Mouse (Mus musculus) hindbrain, embryonic 10.5 days (tissue): Measurements from ENCODE around the gene Bckdhb. TPM values are rescaled to one million over a fixed set of nuclear protein-coding genes. Genes with fewer than 3 reads are reported as not detected.
"Not testable (repeated sequence)": the region's sequence is repeated elsewhere in the genome, so short reads cannot be mapped to it uniquely, and the experiment has no call there.

Experiments used
- DNase-seq: peaks from one replicate; pipeline ENCODE4 v3.0.0-alpha.2; 2017; ENCODE audit warnings: low spot score
- H3K27ac ChIP-seq: fragments of 300-500 bp; sonication (generic); 2 replicates; pipeline ENCODE4 v1.5.1; 2016; ENCODE audit warnings: mild to moderate bottlenecking, moderate library complexity
- H3K27me3 ChIP-seq: fragments of 300-500 bp; sonication (generic); 2 replicates; pipeline ENCODE4 v1.6.1; 2016; ENCODE audit warnings: mild to moderate bottlenecking; ENCODE audit not compliant: poor library complexity, insufficient read depth, severe bottlenecking
- H3K36me3 ChIP-seq: fragments of 300-500 bp; sonication (generic); 2 replicates; pipeline ENCODE4 v1.6.1; 2016; ENCODE audit warnings: mild to moderate bottlenecking, moderate library complexity
- H3K4me1 ChIP-seq: fragments of 300-500 bp; sonication (generic); replicated peaks from 2 replicates; pipeline ENCODE4 v1.6.1; 2016; ENCODE audit warnings: mild to moderate bottlenecking
- H3K4me3 ChIP-seq: fragments of 300-500 bp; sonication (generic); 2 replicates; pipeline ENCODE4 v1.5.1; 2016; ENCODE audit warnings: mild to moderate bottlenecking, moderate library complexity
- H3K9me3 ChIP-seq: fragments of 300-500 bp; sonication (generic); 2 replicates; pipeline ENCODE4 v1.6.1; 2016; ENCODE audit warnings: mild to moderate bottlenecking, moderate library complexity
- WGBS: fragments of 180-500 bp; shearing (Covaris S2); methylation state at CpG from one replicate; pipeline ENCODE4 v1.1.7; 2016; 5-methylcytosine and 5-hydroxymethylcytosine counted together
- polyA plus RNA-seq: library from polyadenylated mRNA; unstranded; fragments of >200 nt; fragmentation: Nextera tagmentation; extraction: Ambion mirVana; gene quantifications from 2 replicates; pipeline ENCODE4 v1.2.1, GENCODE M21; 2016

Bckdhb gene
- polyA plus RNA-seq, 1 experiment from 2014 or later, result 58.4 TPM

DNA sequence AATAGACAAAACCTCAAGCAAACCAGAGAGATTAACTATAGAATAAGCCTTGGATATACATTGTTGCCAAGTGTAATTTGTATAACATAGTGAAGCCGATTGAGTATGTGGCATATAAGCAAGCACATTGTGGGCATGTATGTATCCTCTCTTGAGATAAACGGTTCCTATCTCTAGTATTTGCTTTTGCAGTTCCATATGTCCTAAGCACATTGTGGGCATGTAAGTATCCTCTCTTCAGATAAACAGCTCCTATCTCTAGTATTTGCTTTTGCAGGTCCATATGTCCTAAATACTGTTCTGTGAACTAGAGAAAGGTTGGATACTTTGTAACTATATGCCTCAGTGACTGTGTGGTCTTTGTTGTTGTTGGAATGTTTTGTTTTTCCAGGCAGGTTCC is 48.5 kb downstream of the Bckdhb start:
- no peak for DNase-seq
- no peaks in the 10 kb centered on the region for H3K9me3 ChIP-seq
- H3K4me3 ChIP-seq, result no peak overlapping the region
- H3K4me1 ChIP-seq, result no peaks in the 10 kb centered on the region
- 93% methylated on average over 2 of the region's 2 CpGs for WGBS
- no peaks in the 10 kb centered on the region for H3K27me3 ChIP-seq
- no peaks in the 10 kb centered on the region for H3K36me3 ChIP-seq
- no peak overlapping the region for H3K27ac ChIP-seq

DNA sequence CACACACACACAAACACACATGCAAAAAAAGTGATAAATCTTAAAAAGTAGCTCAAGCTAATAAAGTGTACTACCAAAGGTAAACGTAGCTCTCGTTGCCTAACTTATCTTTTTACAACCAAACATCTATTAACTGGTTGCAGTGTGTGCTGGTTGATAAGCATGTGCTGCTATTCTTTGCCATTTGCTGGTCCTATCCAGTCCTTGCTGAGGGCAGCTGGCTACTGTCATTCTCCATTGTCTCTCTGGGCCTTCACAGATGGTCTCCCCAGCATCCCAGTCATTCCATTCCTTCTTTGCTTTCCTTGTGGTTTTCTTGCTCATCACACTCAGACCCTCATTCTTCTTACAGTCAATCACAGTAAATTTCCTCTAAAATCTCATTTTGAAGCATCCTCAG is 50.9 kb downstream of the Bckdhb start:
- Histone ChIP-seq H3K27ac (no peak overlapping the region), H3K27me3 (no peaks in the 10 kb centered on the region), H3K4me1 (no peaks in the 10 kb centered on the region), H3K4me3 (no peak overlapping the region), H3K9me3 (no peaks in the 10 kb centered on the region), H3K36me3 (peaks cover 3% of the 10 kb centered on the region; the same call in 1 of the 2 replicates)
- WGBS, result 90% methylated on average over 2 of the region's 2 CpGs
- DNase-seq, result no peak

DNA sequence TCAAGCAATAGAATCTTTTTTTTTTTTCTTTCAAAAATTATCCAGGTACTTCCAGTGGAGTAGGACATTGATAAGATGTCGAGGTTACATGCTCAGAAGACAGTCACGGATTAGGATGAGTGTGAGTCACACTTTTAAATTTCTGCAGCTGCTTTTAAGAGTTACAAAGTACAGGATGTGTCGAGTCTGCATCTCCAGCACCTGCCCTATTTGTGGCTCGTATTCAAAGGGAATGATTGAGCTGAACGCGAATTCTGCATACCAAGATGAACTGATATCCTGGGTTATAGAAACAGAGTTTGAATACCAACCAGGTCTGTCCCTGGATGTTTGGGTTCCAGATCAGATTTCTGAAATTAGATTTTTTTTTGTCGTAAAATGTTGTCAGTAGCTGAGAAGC is 56.3 kb downstream of the Bckdhb start:
- H3K9me3 ChIP-seq, result no peaks in the 10 kb centered on the region
- no peak overlapping the region for H3K4me3 ChIP-seq
- peaks cover 3% of the 10 kb centered on the region; the same call in 1 of the 2 replicates for H3K36me3 ChIP-seq
- 88% methylated on average over 7 of the region's 7 CpGs for WGBS
- H3K27ac ChIP-seq, result no peak overlapping the region
- no peaks in the 10 kb centered on the region for H3K4me1 ChIP-seq
- H3K27me3 ChIP-seq, result no peaks in the 10 kb centered on the region
- DNase-seq, result no peak

DNA sequence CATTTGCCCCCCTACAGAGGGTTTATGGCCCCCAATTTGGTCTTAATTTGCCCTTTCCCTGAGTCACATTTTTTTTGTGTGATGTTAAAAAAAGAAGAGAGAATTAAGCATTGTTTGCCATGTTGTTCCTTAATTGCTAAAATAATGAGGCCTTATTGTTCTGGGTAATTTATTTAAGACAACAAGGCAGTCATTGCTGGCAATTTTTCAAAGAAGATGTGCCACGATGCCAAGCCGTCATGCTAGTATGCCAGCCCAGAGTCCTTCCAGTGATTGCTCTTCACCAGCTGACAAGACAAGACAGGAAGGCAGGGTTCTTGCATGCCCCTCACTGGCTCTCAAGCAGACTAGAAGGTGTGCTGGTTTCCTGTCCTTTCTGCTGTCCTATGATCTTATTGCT is 84.0 kb downstream of the Bckdhb start:
- H3K4me3 ChIP-seq, result no peak overlapping the region
- H3K27me3 ChIP-seq, result no peaks in the 10 kb centered on the region
- no peak for DNase-seq
- no peak overlapping the region for H3K27ac ChIP-seq
- 94% methylated on average over 2 of the region's 2 CpGs for WGBS
- no peaks in the 10 kb centered on the region for H3K4me1 ChIP-seq
- peaks cover 7% of the 10 kb centered on the region; the same call in 1 of the 2 replicates for H3K9me3 ChIP-seq
- H3K36me3 ChIP-seq, result peaks cover 7% of the 10 kb centered on the region

DNA sequence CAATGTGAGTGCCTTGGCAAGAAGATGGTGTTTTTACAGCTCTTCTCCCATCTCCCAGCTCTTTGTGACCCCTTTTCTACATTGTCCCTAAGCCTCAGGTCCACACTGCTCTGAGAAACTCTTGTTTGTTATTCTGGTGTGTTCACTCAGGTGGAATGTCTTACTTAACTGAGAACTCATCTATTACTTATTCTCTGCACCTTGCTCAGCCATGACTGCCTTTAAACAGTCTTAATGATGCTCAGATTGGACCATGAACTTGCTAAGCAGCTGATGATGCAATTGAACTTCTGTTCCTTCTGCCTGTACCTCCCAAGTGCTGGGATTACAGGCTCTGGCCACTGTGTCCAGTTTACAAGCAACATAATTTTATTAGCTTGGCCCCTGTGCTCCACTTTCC is 86.2 kb downstream of the Bckdhb start:
- Histone ChIP-seq H3K9me3 (no peaks in the 10 kb centered on the region), H3K4me3 (no peak overlapping the region), H3K36me3 (no peaks in the 10 kb centered on the region), H3K27me3 (no peaks in the 10 kb centered on the region), H3K4me1 (no peaks in the 10 kb centered on the region), H3K27ac (no peak overlapping the region)
- no peak for DNase-seq

DNA sequence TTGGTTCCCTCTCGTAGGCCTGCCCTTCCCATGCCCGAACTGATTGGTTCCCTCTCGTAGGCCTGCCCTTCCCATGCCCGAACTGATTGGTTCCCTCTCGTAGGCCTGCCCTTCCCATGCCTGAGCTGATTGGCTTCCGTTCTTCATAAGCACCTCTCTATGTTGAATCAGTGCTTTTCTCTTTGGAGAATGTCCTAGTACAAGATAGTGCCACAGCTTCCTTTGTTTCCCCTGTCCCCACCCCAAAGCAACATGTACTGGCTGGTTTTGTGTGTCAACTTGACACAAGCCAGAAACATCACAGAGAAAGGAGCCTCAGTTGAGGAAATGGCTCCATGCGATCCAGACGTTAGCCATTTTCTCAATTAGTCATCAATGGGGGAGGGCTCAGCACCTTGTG is 93.2 kb downstream of the Bckdhb start:
- H3K27ac ChIP-seq, result not testable (repeated sequence)

DNA sequence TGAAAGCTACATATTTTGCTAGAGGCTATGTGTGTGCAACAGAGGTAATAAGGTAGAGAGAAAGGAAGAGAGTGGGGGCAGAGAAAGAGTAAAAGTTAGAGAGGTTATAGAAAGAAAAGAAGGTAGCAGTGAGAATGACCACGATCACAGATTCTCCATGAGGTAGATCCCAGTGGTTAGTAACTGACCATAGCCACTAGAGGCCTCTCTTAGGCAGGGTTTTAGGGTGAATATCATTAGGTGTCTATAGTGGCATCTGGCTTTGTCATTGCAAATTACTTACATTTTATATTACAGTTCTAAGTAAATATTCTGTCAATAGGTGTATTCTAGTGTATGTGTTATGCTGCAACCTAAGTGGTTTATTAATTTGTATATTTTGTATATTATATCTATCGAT is 94.7 kb downstream of the Bckdhb start:
- H3K4me1 ChIP-seq, result no peaks in the 10 kb centered on the region
- DNase-seq, result no peak

More for the DNA sequence above, 93.2 kb downstream of the Bckdhb start:
- not testable (repeated sequence) for H3K4me3 ChIP-seq, DNase-seq, H3K9me3 ChIP-seq, H3K4me1 ChIP-seq, H3K27me3 ChIP-seq, H3K36me3 ChIP-seq
- whole genome bisulfite sequencing, result 93% methylated on average over 8 of the region's 8 CpGs

DNA sequence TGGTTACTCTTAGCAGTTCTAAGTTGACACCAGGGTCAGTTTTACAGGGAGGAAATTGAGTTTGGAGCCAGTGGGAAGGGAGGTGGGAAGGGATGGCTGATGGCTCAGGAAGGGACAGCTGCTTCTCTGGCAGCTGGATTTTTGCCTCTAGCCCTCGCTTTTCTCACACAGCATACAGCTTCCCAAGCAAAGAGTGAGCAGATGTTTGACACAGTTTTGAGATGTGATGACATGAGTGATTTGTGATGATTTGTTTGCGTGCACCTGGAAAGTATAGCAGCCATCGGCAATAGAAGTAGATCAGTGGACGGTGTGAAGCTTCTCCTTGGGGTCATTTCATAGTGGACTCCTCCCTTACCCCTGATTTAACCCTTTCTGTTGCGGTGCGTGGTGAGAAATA is 96.2 kb downstream of the Bckdhb start:
- Histone ChIP-seq H3K4me3 (no peak overlapping the region), H3K27ac (no peak overlapping the region), H3K9me3 (no peaks in the 10 kb centered on the region), H3K36me3 (no peaks in the 10 kb centered on the region), H3K4me1 (no peaks in the 10 kb centered on the region), H3K27me3 (no peaks in the 10 kb centered on the region)
- DNase-seq, result no peak
- 89% methylated on average over 6 of the region's 6 CpGs for WGBS

More for the DNA sequence above, 94.7 kb downstream of the Bckdhb start:
- no peak overlapping the region for H3K4me3 ChIP-seq
- no peaks in the 10 kb centered on the region for H3K36me3 ChIP-seq
- no peak overlapping the region for H3K27ac ChIP-seq
- WGBS, result 76% methylated on average over 2 of the region's 2 CpGs
- H3K9me3 ChIP-seq, result no peaks in the 10 kb centered on the region
- no peaks in the 10 kb centered on the region for H3K27me3 ChIP-seq

DNA sequence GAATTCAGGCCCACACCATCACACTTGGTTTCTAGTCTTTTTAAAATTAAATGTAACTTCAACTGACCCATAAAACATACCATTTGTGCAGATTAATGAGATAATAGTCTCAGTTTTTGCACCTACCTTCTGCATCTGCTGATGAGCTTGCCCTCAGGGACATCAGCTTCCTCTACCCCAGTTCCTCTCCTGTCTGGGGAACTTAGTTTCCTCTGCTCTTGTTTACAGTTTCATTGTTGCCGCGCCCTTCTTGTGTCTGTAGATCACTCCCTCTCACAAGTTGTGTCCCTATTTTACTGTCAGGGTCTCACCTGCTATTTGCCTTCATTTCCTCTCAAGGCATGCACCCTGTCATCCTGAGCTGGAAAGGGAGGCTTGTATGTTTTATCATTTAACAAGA is 103.2 kb downstream of the Bckdhb start:
- Histone ChIP-seq H3K9me3 (no peaks in the 10 kb centered on the region), H3K27ac (no peak overlapping the region), H3K4me3 (no peak overlapping the region), H3K36me3 (no peaks in the 10 kb centered on the region), H3K27me3 (no peaks in the 10 kb centered on the region), H3K4me1 (peaks cover 24% of the 10 kb centered on the region)
- DNase-seq, result no peak
- WGBS, result 77% methylated on average over 2 of the region's 2 CpGs

DNA sequence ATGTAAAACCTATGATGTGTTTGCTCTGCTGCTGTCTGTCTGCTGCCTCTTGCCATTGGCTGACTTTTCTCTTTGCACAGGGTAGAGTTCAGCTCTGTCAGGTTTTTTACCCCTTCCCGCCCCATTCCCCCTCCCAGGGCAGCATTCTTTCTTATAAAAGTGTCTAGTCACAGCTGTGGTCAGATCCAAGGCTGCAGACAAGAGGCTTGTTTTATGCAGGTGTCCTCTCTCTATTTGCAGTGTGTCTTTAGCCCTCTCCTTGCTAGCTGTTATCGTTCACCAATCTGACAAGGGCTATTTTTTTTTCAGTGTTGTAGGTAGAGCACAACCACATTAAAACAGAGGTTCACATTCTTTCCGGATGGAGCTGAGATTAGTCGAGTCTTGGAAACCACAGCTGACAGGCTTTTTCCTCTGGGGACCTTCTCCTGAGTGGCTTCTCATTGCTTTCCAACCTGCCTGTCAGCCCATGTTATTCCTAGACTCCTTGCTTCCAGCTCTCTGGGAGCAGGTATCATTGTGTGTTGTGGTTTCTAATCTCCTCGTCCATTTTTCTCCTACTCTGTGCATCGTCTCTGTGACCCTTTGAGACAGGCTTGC is 105.8 kb downstream of the Bckdhb start:
- Histone ChIP-seq H3K9me3 (no peaks in the 10 kb centered on the region), H3K27me3 (no peaks in the 10 kb centered on the region), H3K36me3 (no peaks in the 10 kb centered on the region), H3K4me3 (no peak overlapping the region), H3K27ac (0 out of 2 replicates have a peak overlapping the region, but pooled peaks have one; percentile 23), H3K4me1 (peaks cover 31% of the 10 kb centered on the region)
- 75% methylated on average over 6 of the region's 6 CpGs for WGBS
- no peak for DNase-seq

DNA sequence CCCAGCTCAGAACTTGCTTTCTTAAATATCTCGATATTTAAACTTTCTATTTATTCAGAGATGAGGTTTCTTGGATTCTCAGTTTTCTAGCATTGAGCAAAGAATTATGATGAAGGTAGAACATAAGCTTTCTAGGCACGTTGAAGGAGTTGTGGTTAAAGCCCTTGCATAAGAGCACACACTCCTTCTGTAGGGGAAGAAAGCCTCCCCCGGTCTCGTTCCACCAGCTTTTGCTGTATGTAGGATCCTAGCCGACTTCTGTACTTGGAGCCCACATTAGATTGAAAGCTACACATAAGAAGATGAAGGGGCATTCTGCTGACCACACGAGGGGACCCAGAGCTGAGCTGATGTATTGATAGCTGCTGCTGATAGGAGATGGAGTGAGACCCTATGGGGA is 106.5 kb downstream of the Bckdhb start:
- Histone ChIP-seq H3K4me1 (peaks cover 31% of the 10 kb centered on the region), H3K27me3 (no peaks in the 10 kb centered on the region), H3K9me3 (no peaks in the 10 kb centered on the region), H3K4me3 (no peak overlapping the region), H3K36me3 (no peaks in the 10 kb centered on the region), H3K27ac (no peak overlapping the region)
- WGBS, result 87% methylated on average over 6 of the region's 6 CpGs
- no peak for DNase-seq

DNA sequence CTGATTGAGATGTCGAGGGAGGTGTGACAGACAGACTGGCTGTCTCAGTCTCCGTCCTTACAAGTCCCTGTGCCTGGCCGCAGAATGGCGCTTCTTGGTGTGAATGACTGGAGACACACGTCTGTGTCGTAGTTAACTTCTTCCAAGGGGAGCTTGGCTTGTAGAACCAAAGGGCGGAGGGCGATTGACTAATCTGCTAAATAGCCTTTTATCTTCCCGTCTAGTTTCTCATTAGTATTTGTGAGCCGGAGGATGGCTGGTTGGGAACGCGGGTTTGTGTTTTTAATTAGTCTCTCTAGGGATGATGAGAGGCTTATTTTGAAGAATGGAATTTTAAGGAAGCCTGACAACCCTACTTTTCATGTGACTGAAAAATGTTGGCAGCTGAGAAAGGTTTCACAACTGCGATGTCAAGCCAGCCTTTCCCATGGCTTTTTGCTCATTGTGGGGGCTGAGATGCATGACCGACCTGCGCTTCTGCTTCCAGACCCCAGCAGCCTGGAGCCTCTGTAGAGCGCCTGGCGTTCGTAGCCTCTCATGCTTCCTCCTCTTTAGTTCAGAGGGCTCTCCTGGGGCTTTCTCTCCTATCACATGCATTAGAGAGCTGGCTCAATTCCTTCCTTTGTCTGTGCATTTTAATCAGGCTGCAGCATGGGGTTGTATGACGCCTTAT is 107.9 kb downstream of the Bckdhb start:
- Histone ChIP-seq H3K9me3 (no peaks in the 10 kb centered on the region), H3K36me3 (no peaks in the 10 kb centered on the region), H3K4me1 (peaks cover 31% of the 10 kb centered on the region), H3K27ac (peak overlapping the region; percentile 57), H3K27me3 (no peaks in the 10 kb centered on the region), H3K4me3 (peak overlapping the region; percentile 28)
- peak; percentile 37 for DNase-seq
- 17% methylated on average over 19 of the region's 19 CpGs for WGBS

DNA sequence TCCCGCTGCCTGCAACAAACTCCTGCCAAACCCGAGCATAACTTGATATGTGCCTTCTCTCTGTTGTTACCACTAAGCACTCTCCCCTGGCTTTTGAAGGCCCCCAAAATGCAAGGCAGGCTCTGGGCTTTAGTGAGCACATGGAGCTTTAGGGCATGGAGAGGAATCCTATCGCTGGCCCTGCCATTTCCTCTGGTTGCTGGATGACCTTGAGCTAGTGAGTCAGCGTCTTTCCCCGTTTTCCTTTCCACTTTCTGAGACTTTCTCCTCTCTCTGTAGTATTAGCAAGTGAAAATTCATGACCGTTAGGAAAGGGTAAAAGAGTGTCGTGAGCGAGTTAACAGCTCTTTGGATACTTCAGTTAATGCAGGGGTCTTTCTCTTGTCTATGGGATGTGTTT is 111.1 kb downstream of the Bckdhb start:
- Histone ChIP-seq H3K27ac (no peak overlapping the region), H3K4me1 (peaks cover 22% of the 10 kb centered on the region), H3K27me3 (no peaks in the 10 kb centered on the region), H3K36me3 (no peaks in the 10 kb centered on the region), H3K4me3 (no peak overlapping the region), H3K9me3 (no peaks in the 10 kb centered on the region)
- WGBS, result 91% methylated on average over 8 of the region's 8 CpGs
- DNase-seq, result no peak
